Mouse (Mus musculus) gastrocnemius, adult 2 months (tissue): ENCODE measurements around the gene Cx3cr1. TPM values are rescaled to one million over a fixed set of nuclear protein-coding genes. Genes with fewer than 3 reads are reported as not detected.

Source experiments
- DNase-seq: peaks from one replicate; pipeline ENCODE4 v3.0.0; 2022
- H3K27ac ChIP-seq: fragments of 200-600 bp; 2 replicates; pipeline ENCODE4 v1.8.1; 2022; ENCODE audit warnings: mild to moderate bottlenecking
- H3K4me3 ChIP-seq: fragments of 200-600 bp; 2 replicates; pipeline ENCODE4 v1.8.1; 2022; ENCODE audit warnings: mild to moderate bottlenecking, moderate library complexity
- CTCF ChIP-seq: fragments of 200-600 bp; IDR thresholded peaks from 2 replicates; pipeline ENCODE4 v1.8.1; 2022; ENCODE audit warnings: antibody characterized with exemption, mild to moderate bottlenecking, moderate library complexity
- intact Hi-C: fragments of 180-260 bp; cut with DNase I; formaldehyde crosslinking; loops from one replicate; pipeline ENCODE4 v1.15.1; 2025
- total RNA-seq, 2 experiments: library from RNA; stranded (reverse); gene quantifications; 2 replicates each; pipeline ENCODE4 v1.2.3; 2021

Cx3cr1 gene
- total RNA-seq, 2 experiments from 2014 or later, result 0.15 to 0.20 TPM

- no peak for DNase-seq
- Histone ChIP-seq H3K4me3 (peak overlapping the region; percentile 97), H3K27ac (peak overlapping the region; percentile 94; the same call in 1 of the 2 replicates)
- intact Hi-C loops, result loop anchor here (10.0 kb wide), 1 partner anchor 429 kb away; no protein-coding TSS in a partner anchor
- no peak for TF ChIP-seq CTCF
Observed at GRCm38 (mm10) chr9:119893881-119894280, 175.8 kb downstream of the Cx3cr1 start.

GRCm38 (mm10) chr9:119890692-119891091, 179.0 kb downstream of the Cx3cr1 start:
- DNase-seq, result no peak
- no peak overlapping the region for H3K4me3 ChIP-seq
- peak; percentile 67 for TF ChIP-seq CTCF
- H3K27ac ChIP-seq, result no peak overlapping the region
- intact Hi-C loops, result loop anchor here (10.0 kb wide), 1 partner anchor 426 kb away; no protein-coding TSS in a partner anchor

GRCm38 (mm10) chr9:119889446-119889845, 180.2 kb downstream of the Cx3cr1 start:
- no peak for DNase-seq
- intact Hi-C loops, result no loop called here
- no peak overlapping the region for H3K4me3 ChIP-seq
- TF ChIP-seq CTCF, result no peak
- H3K27ac ChIP-seq, result no peak overlapping the region

- intact Hi-C loops, result no loop called here
- TF ChIP-seq CTCF, result no peak
- DNase-seq, result no peak
- H3K27ac ChIP-seq, result no peak overlapping the region
- no peak overlapping the region for H3K4me3 ChIP-seq
Observed at GRCm38 (mm10) chr9:119888843-119889246, 180.8 kb downstream of the Cx3cr1 start.

- intact Hi-C loops, result no loop called here
- H3K27ac ChIP-seq, result no peak overlapping the region
- no peak overlapping the region for H3K4me3 ChIP-seq
- DNase-seq, result no peak
- TF ChIP-seq CTCF, result no peak
Observed at GRCm38 (mm10) chr9:119887144-119887901, 182.4 kb downstream of the Cx3cr1 start.

- TF ChIP-seq CTCF, result no peak
- Histone ChIP-seq H3K4me3 (no peak overlapping the region), H3K27ac (no peak overlapping the region)
- DNase-seq, result no peak
- intact Hi-C loops, result no loop called here
Observed at GRCm38 (mm10) chr9:119854170-119854569, 215.5 kb downstream of the Cx3cr1 start.

- Histone ChIP-seq H3K27ac (no peak overlapping the region), H3K4me3 (no peak overlapping the region)
- intact Hi-C loops, result no loop called here
- no peak for TF ChIP-seq CTCF
- DNase-seq, result no peak
Observed at GRCm38 (mm10) chr9:119853071-119853846, 216.4 kb downstream of the Cx3cr1 start.

GRCm38 (mm10) chr9:119852347-119853030, 217.2 kb downstream of the Cx3cr1 start:
- Histone ChIP-seq H3K4me3 (no peak overlapping the region), H3K27ac (no peak overlapping the region)
- TF ChIP-seq CTCF, result peak; percentile 27; the same call in 1 of the 2 replicates
- intact Hi-C loops, result no loop called here
- no peak for DNase-seq

Other genes with a start within 250 kb of the Cx3cr1 start
- not detected for gene Scn11a, start 244.4 kb downstream of the Cx3cr1 start, total RNA-seq
- 10 to 100 TPM; 14.3 to 15.9 TPM for gene Wdr48, start 175.0 kb downstream of the Cx3cr1 start, total RNA-seq
- gene Gorasp1, start 132.3 kb downstream of the Cx3cr1 start, total RNA-seq, result 10 to 100 TPM; 20.5 to 21.4 TPM
- not detected for gene Ttc21a, start 132.3 kb downstream of the Cx3cr1 start, total RNA-seq
- 10 to 100 TPM in 1 of 2 experiments, 1 to 10 TPM in 1; 5.9 to 12.0 TPM for gene Csrnp1, start 85.2 kb downstream of the Cx3cr1 start, total RNA-seq
- gene Xirp1, start 46.3 kb downstream of the Cx3cr1 start, total RNA-seq, result 100 to 1,000 TPM in 1 of 2 experiments, 10 to 100 TPM in 1; 70.1 to 116 TPM
- gene Ccr8, start 22.2 kb upstream of the Cx3cr1 start, total RNA-seq, result not detected
- gene Slc25a38, start 40.5 kb upstream of the Cx3cr1 start, total RNA-seq, result 10 to 100 TPM; 10.4 to 12.1 TPM
- gene Rpsa, start 57.8 kb upstream of the Cx3cr1 start, total RNA-seq, result 100 to 1,000 TPM; 395 to 503 TPM
- gene Mobp, start 79.8 kb upstream of the Cx3cr1 start, total RNA-seq, result not detected
- 1 to 10 TPM in 1 of 2 experiments, under 1 TPM in 1; 0.98 to 1.2 TPM for gene Myrip, start 231.6 kb upstream of the Cx3cr1 start, total RNA-seq